In genomic region chr12:40788621-40789111, GRCm38 (mm10) we compare ENCODE assay signal across 14 mouse cellular contexts.
A peak's percentile ranks its signal among the peaks of the same experiment; 100 is the strongest.
DNase-seq lines count a peak whose midpoint lies in the region; ATAC-seq and TF ChIP-seq lines count a peak whose summit lies in the region.
"Had no signal": no experiment of that assay in that cellular context is flagged by ENCODE, and none has a peak within 500 bp of the region (broad histone marks: within the 10 kb centered on the region; RNA-seq: fewer than 3 reads in every experiment).

No protein-coding gene starts in this region.

- CTCF ChIA-PET in Patski (lab: Charles Lee), result no interaction called here

- TF ChIP-seq POLR2A in limb, embryonic 14.5 days (IDR thresholded peaks at IDR 0.05; ENCODE audit: borderline replicate concordance, extremely low read depth, insufficient read depth, insufficient read length), result no peak

- peaks cover 4% of the 10 kb centered on the region; the same call in 1 of the 2 replicates for H3K27me3 ChIP-seq in heart, embryonic 10.5 days (ENCODE audit: insufficient read depth, poor library complexity, severe bottlenecking)
- H3K27me3 ChIP-seq in Patski, result no peaks in the 10 kb centered on the region
- H3K27me3 ChIP-seq in limb, embryonic 14.5 days (ENCODE audit: control insufficient read depth, insufficient read depth, low read length), result no peaks in the 10 kb centered on the region

- in situ Hi-C loops in Patski (cut with MboI; ENCODE audit: low pct_unique_long_range_greater_than_20kb), result no loop called here

- peak; percentile 93 for DNase-seq in heart, adult 11 months
- DNase-seq in heart, embryonic 10.5 days (ENCODE audit: low spot score), result no peak
- no peak for DNase-seq in left cerebral cortex, adult 2 months (ENCODE audit: extremely low spot score in 1 of 2, low spot score in 2 of 2)
- no peak for DNase-seq in left cerebral cortex, postnatal 36 days (ENCODE audit: low spot score in 2 of 2)
- peak; percentile 20 for DNase-seq in Patski (ENCODE audit: low read depth, low spot score)
- DNase-seq in limb, embryonic 14.5 days (ENCODE audit: low spot score), result peak; percentile 52
- no peak for DNase-seq in urinary bladder, adult 2 months (ENCODE audit: low spot score)
- no peak for DNase-seq in layer of hippocampus, postnatal 25 days (ENCODE audit: extremely low spot score in 1 of 2, low spot score in 1 of 2)
- DNase-seq: cerebellum, adult 11-12 months; right cerebral cortex, postnatal 4 days had no signal

- no peaks in the 10 kb centered on the region for H3K36me3 ChIP-seq in heart, embryonic 10.5 days
- no peaks in the 10 kb centered on the region for H3K36me3 ChIP-seq in limb, embryonic 14.5 days (ENCODE audit: control insufficient read depth, insufficient read depth, low read length)

- ATAC-seq in Patski, result peak; percentile 87
- peak; percentile 57 for ATAC-seq in limb, embryonic 14.5 days (ENCODE audit: low FRiP score, low read depth)

- WGBS in heart, embryonic 10.5 days, result 60% methylated on average over 3 of the region's 3 CpGs
- WGBS in limb, embryonic 14.5 days, result 16% methylated on average over 3 of the region's 3 CpGs

- H3K9me3 ChIP-seq in heart, embryonic 10.5 days, result no peaks in the 10 kb centered on the region
- H3K9me3 ChIP-seq in limb, embryonic 14.5 days (ENCODE audit: control insufficient read depth, low read length), result no peaks in the 10 kb centered on the region

- no peak for TF ChIP-seq CTCF in left cerebral cortex, adult 2 months (IDR thresholded peaks at IDR 0.05)
- no peak for TF ChIP-seq CTCF in Patski (IDR thresholded peaks at IDR 0.05)

- POLR2A ChIA-PET in Patski (lab: Charles Lee), result no interaction called here

- H3K4me2 ChIP-seq in limb, embryonic 14.5 days (replicated peaks; ENCODE audit: low read depth, low read length, severe bottlenecking), result no peak overlapping the region
- H3K4me2 ChIP-seq: heart, embryonic 11.5 days had no signal

- H3K27ac ChIP-seq in heart, embryonic 10.5 days, result no peak overlapping the region
- peak overlapping the region; percentile 79; the same call in 1 of the 2 replicates for H3K27ac ChIP-seq in left cerebral cortex, adult 2 months
- H3K27ac ChIP-seq in limb, embryonic 14.5 days (replicated peaks; ENCODE audit: low read depth, low read length), result no peak overlapping the region
- H3K27ac ChIP-seq: liver, embryonic 14.5 days had no signal

- no peaks in the 10 kb centered on the region for H3K4me1 ChIP-seq in heart, embryonic 10.5 days
- H3K4me1 ChIP-seq in limb, embryonic 14.5 days (ENCODE audit: control insufficient read depth, insufficient read depth, low read length), result 0 out of 2 replicates have a peak, but pooled peaks cover 3% of the 10 kb centered on the region

- intact Hi-C loops in left cerebral cortex, adult 2 months (cut with DNase I), result no loop called here
- intact Hi-C loops in left cerebral cortex, postnatal 36 days (cut with DNase I), result no loop called here

- H3K9ac ChIP-seq in limb, embryonic 14.5 days (ENCODE audit: low read depth, low read length, severe bottlenecking), result no peak overlapping the region
- H3K9ac ChIP-seq: liver, embryonic 14.5 days had no signal

- H3K4me3 ChIP-seq in heart, embryonic 10.5 days, result no peak overlapping the region
- H3K4me3 ChIP-seq in left cerebral cortex, adult 2 months, result no peak overlapping the region
- no peak overlapping the region for H3K4me3 ChIP-seq in limb, embryonic 14.5 days (replicated peaks; ENCODE audit: low read length)
- H3K4me3 ChIP-seq: erythroblast, embryonic 14.5 days; myocyte had no signal

Comparison
In these comparisons a context has a peak if more than half of its experiments do, and no peak if none do; other contexts are left out.
1. DNase-seq: peak in heart, adult 11 months (single experiment), Patski (single experiment) and limb, embryonic 14.5 days (single experiment); none in heart, embryonic 10.5 days (single experiment), left cerebral cortex, adult 2 months (0 of 2), left cerebral cortex, postnatal 36 days (0 of 2), urinary bladder, adult 2 months (single experiment) and layer of hippocampus, postnatal 25 days (0 of 2).